Mouse (Mus musculus) lung, postnatal 0 days (tissue): Measurements from ENCODE around the gene Khsrp. TPM values are rescaled to one million over a fixed set of nuclear protein-coding genes. Genes with fewer than 3 reads are reported as not detected.

Experiments
- ATAC-seq: fragments of 200-750 bp; cut with Nextera tagmentation; 2 replicates; pipeline ENCODE4 v1.8.0; 2017; ENCODE audit warnings: moderate library complexity
- DNase-seq: peaks from one replicate; pipeline ENCODE4 v3.0.0-alpha.2; 2016; ENCODE audit warnings: low spot score
- H3K27ac ChIP-seq: fragments of 300-500 bp; sonication (generic); 2 replicates; pipeline ENCODE4 v1.5.1; 2014; ENCODE audit warnings: antibody characterized with exemption, mild to moderate bottlenecking, low read length, mixed read lengths
- H3K27me3 ChIP-seq: fragments of 300-500 bp; sonication (generic); replicated peaks from 2 replicates; pipeline ENCODE4 v1.6.1; 2014; ENCODE audit warnings: low read length, mixed read lengths; ENCODE audit not compliant: insufficient read depth
- H3K36me3 ChIP-seq: fragments of 300-500 bp; sonication (generic); 2 replicates; pipeline ENCODE4 v1.6.1; 2014; ENCODE audit warnings: low read length, mixed read lengths; ENCODE audit not compliant: insufficient read depth
- H3K4me1 ChIP-seq: fragments of 300-500 bp; sonication (generic); 2 replicates; pipeline ENCODE4 v1.6.1; 2014; ENCODE audit warnings: antibody characterized with exemption, low read depth, low read length, mixed read lengths; ENCODE audit not compliant: insufficient read depth
- H3K4me2 ChIP-seq: fragments of 300-500 bp; sonication (generic); replicated peaks from 2 replicates; pipeline ENCODE4 v1.6.1; 2014; ENCODE audit warnings: low read depth, mild to moderate bottlenecking, low read length, moderate library complexity, mixed read lengths
- H3K4me3 ChIP-seq: fragments of 300-500 bp; sonication (generic); 2 replicates; pipeline ENCODE4 v1.5.1; 2014; ENCODE audit warnings: low read depth, low read length
- H3K9ac ChIP-seq: fragments of 300-500 bp; sonication (generic); replicated peaks from 2 replicates; pipeline ENCODE4 v1.6.1; 2014; ENCODE audit warnings: low read depth, mild to moderate bottlenecking
- H3K9me3 ChIP-seq: fragments of 300-500 bp; sonication (generic); 2 replicates; pipeline ENCODE4 v1.6.1; 2016; ENCODE audit warnings: low read length, mixed read lengths
- CTCF ChIP-seq: IDR thresholded peaks from 2 replicates; pipeline ENCODE4 v1.5.1; 2016; ENCODE audit warnings: antibody characterized with exemption, mild to moderate bottlenecking
- EP300 ChIP-seq: IDR thresholded peaks from 2 replicates; pipeline ENCODE4 v1.6.1; 2016; ENCODE audit warnings: antibody characterized with exemption, mild to moderate bottlenecking, control low read depth
- WGBS: fragments of 180-500 bp; shearing (Covaris S2); extraction: QIAGEN DNeasy Blood & Tissue Kit; methylation state at CpG from one replicate; pipeline ENCODE4 v1.1.7; 2014; 5-methylcytosine and 5-hydroxymethylcytosine counted together
- polyA plus RNA-seq: library from polyadenylated mRNA; unstranded; fragments of >200 nt; fragmentation: Nextera tagmentation; extraction: Ambion mirVana; gene quantifications from 2 replicates; pipeline ENCODE4 v1.2.1, GENCODE M21; 2015

The Khsrp gene
- polyA plus RNA-seq, 1 experiment from 2014 or later = 20.4 TPM

GRCm38 (mm10) chr17:57066908-57067307, 35.6 kb upstream of the Khsrp start:
- H3K36me3 ChIP-seq = no peaks in the 10 kb centered on the region
- no peaks in the 10 kb centered on the region for H3K4me1 ChIP-seq
- ATAC-seq (no peak), DNase-seq (no peak)
- TF ChIP-seq CTCF (no peak), EP300 (no peak)
- no peaks in the 10 kb centered on the region for H3K9me3 ChIP-seq
- H3K4me3 ChIP-seq = no peak overlapping the region
- H3K9ac ChIP-seq = no peak overlapping the region
- peaks cover 8% of the 10 kb centered on the region; the same call in 1 of the 2 replicates for H3K27me3 ChIP-seq
- no peak overlapping the region for H3K27ac ChIP-seq
- WGBS = 52% methylated on average over 5 of the region's 5 CpGs
- no peak overlapping the region for H3K4me2 ChIP-seq

GRCm38 (mm10) chr17:57063031-57063430, 31.7 kb upstream of the Khsrp start:
- H3K27me3 ChIP-seq = peaks cover 13% of the 10 kb centered on the region; the same call in 1 of the 2 replicates
- DNase-seq (peak; percentile 64), ATAC-seq (peak; percentile 14)
- no peak for TF ChIP-seq CTCF
- TF ChIP-seq EP300 = no peak
- H3K9me3 ChIP-seq = no peaks in the 10 kb centered on the region
- H3K9ac ChIP-seq = no peak overlapping the region
- no peaks in the 10 kb centered on the region for H3K36me3 ChIP-seq
- WGBS = 11% methylated on average over 8 of the region's 8 CpGs
- no peaks in the 10 kb centered on the region for H3K4me1 ChIP-seq
- peak overlapping the region; percentile 95 for H3K27ac ChIP-seq
- peak overlapping the region; percentile 55; the same call in 1 of the 2 replicates for H3K4me3 ChIP-seq
- peak overlapping the region; percentile 54 for H3K4me2 ChIP-seq

GRCm38 (mm10) chr17:57062548-57062947, 31.2 kb upstream of the Khsrp start:
- H3K9ac ChIP-seq = peak overlapping the region; percentile 68
- peak overlapping the region; percentile 55 for H3K4me3 ChIP-seq
- peak overlapping the region; percentile 95 for H3K27ac ChIP-seq
- ATAC-seq (no peak), DNase-seq (no peak)
- peak overlapping the region; percentile 54 for H3K4me2 ChIP-seq
- WGBS = 0% methylated on average over 22 of the region's 22 CpGs
- H3K9me3 ChIP-seq = no peaks in the 10 kb centered on the region
- no peaks in the 10 kb centered on the region for H3K36me3 ChIP-seq
- H3K4me1 ChIP-seq = no peaks in the 10 kb centered on the region
- H3K27me3 ChIP-seq = peaks cover 13% of the 10 kb centered on the region; the same call in 1 of the 2 replicates
- no peak; the same call in 1 of the 2 replicates for TF ChIP-seq CTCF

GRCm38 (mm10) chr17:57062011-57062521, 30.7 kb upstream of the Khsrp start:
- peak; percentile 15 for TF ChIP-seq CTCF
- TF ChIP-seq EP300 = 0 out of 2 replicates have a peak, but pooled peaks have one; percentile 18
- H3K4me1 ChIP-seq = no peaks in the 10 kb centered on the region
- WGBS = under 1% methylated on average over 38 of the region's 39 CpGs
- H3K4me2 ChIP-seq = peak overlapping the region; percentile 54
- peak overlapping the region; percentile 68 for H3K9ac ChIP-seq
- peak; percentile 89 for DNase-seq
- H3K9me3 ChIP-seq = no peaks in the 10 kb centered on the region
- peaks cover 13% of the 10 kb centered on the region; the same call in 1 of the 2 replicates for H3K27me3 ChIP-seq
- peak; percentile 66 for ATAC-seq
- H3K4me3 ChIP-seq = peak overlapping the region; percentile 55
- no peaks in the 10 kb centered on the region for H3K36me3 ChIP-seq
- H3K27ac ChIP-seq = peak overlapping the region; percentile 95

- Histone ChIP-seq H3K4me1 (no peaks in the 10 kb centered on the region), H3K4me3 (peak overlapping the region; percentile 77; the same call in 1 of the 2 replicates), H3K27ac (peak overlapping the region; percentile 95), H3K36me3 (no peaks in the 10 kb centered on the region), H3K9ac (no peak overlapping the region), H3K9me3 (no peaks in the 10 kb centered on the region), H3K4me2 (peak overlapping the region; percentile 98), H3K27me3 (peaks cover 13% of the 10 kb centered on the region; the same call in 1 of the 2 replicates)
- TF ChIP-seq EP300 (no peak), CTCF (no peak)
- WGBS = 40% methylated on average over 10 of the region's 10 CpGs
- peak; percentile 11 for DNase-seq
- ATAC-seq = no peak
Measured at GRCm38 (mm10) chr17:57061069-57061468, 29.7 kb upstream of the Khsrp start.

GRCm38 (mm10) chr17:57060231-57060801, 29.0 kb upstream of the Khsrp start:
- peak; percentile 97 for DNase-seq
- Histone ChIP-seq H3K27ac (peak overlapping the region; percentile 95), H3K9ac (no peak overlapping the region; the same call in 1 of the 2 replicates), H3K4me3 (peak overlapping the region; percentile 77), H3K4me1 (no peaks in the 10 kb centered on the region), H3K4me2 (peak overlapping the region; percentile 98), H3K9me3 (no peaks in the 10 kb centered on the region), H3K27me3 (peaks cover 13% of the 10 kb centered on the region; the same call in 1 of the 2 replicates), H3K36me3 (no peaks in the 10 kb centered on the region)
- TF ChIP-seq CTCF (peak; percentile 77), EP300 (peak; percentile 44; the same call in 1 of the 2 replicates)
- under 1% methylated on average over 44 of the region's 44 CpGs for WGBS
- peak; percentile 88 for ATAC-seq
